Mouse (Mus musculus) thymus, postnatal 4 days (tissue): Measurements from ENCODE around the gene Rnf130.

Source experiments
- DNase-seq: peaks from one replicate; pipeline ENCODE4 v3.0.0; 2021

The Rnf130 gene

DNA sequence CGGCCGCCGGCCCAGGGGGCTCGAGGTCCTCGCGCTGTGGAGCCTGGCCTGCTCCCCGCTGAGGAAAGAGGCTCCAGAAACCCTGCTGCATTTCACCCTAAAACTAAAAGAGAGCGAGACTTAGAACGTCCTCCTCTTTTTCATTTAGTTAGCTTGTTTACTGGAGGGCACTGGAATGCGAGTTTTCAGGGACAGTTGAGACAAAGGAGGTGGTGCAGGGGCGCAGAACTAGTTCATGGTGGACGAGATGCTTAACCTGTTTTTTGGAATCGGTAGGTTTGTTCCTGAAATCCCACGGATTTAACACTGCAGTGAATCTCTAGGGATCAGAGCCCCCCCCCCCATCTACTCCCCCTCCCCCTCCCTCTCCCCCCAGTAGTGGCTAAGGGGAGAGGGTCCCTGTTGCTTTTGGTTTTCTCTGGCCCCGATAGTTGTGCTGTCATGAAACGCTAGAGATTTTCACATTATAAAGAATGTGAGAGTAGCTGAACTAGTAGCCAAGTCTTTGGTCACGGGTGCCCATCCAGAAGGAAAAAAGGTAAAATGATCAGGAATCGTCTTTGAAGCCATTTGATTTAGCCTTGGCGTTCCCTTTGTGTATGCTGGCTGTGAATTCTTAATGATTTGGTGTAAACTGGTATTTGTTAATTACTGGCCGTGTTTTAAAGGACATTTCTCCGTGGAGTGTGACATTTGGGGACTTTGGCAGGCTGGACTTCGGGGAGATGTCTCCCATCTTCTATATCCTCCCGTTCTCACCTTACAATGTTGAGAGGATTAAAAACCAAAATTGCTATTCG lies 775 bp downstream of the Rnf130 start:
- no peak for DNase-seq

GRCm38 (mm10) chr11:50026521-50027090 lies 1.5 kb downstream of the Rnf130 start:
- no peak for DNase-seq

DNA sequence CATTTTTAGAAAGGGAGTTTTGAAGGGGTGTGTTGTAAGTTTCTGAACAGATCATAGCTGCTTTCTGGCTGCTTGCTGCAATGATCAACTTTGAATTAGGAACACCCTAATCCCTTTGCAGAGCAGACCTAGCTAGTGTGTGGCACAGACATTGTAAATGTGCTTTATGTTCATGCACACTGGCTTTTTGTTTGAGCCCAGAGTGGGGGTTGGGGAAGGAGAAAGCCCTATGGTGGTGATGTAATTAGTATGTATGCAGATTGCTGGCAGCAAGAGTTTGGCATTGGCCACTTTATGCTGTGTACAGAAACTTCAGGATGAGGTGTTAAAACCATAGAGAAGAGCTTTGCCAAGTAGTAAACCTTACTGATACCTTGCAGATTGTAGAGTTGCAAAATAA lies 3.3 kb downstream of the Rnf130 start:
- no peak for DNase-seq

- no peak for DNase-seq
Observed at GRCm38 (mm10) chr11:50034155-50034554, 9.0 kb downstream of the Rnf130 start.

- no peak for DNase-seq
Observed at GRCm38 (mm10) chr11:50035726-50036125, 10.6 kb downstream of the Rnf130 start.

DNA sequence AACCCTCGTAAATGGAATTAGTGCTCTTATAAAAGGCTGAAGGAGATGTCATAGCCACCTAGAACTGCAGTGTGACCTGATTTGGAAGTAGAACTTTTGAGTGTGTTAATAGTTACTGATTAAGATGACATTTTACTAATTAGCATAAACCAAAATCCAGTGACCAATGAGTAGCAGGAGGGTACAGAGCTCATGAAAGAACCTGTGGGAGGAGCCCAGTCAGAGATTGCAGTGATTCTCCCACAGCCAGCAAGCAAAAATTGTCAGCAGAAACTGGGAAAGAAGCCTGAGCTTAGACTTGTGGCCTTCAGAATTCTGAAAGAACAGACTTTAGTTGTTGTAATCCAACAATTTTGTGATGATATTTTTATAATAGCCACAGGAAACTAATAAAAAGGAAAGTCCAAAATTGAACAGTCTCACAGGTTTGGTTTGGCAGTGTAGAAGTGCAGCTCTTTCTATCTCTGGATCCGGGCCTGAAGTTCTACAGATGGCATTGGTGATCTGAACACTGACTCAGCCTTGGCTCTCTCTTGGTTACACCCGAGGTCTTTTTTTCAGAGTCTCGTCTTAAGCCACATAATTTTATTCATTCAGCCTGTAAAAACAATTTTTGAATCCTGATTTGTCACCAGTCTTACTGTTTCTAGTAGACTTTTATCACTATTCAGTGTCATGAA lies 11.8 kb downstream of the Rnf130 start:
- no peak for DNase-seq

GRCm38 (mm10) chr11:50038757-50039156 lies 13.6 kb downstream of the Rnf130 start:
- no peak for DNase-seq

DNA sequence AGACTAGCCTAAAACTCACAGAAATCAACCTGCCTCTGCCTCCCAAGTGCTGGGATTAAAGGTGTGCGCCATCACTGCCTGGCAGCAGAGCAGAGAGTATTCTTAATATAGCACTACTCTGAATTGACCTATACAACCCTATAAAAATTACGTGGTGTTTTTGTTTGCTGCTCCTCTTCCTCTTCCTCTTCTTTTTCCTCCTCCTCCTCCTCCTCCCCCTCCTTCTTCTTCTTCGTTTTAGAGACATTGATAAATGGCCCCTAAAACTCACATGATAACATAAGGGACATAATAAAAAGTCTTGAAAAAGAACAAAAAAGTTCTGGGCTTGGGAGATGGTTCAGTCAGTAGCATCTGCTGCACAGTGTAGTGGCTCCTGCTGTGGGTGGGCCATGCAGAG lies 16.0 kb downstream of the Rnf130 start:
- no peak for DNase-seq

DNA sequence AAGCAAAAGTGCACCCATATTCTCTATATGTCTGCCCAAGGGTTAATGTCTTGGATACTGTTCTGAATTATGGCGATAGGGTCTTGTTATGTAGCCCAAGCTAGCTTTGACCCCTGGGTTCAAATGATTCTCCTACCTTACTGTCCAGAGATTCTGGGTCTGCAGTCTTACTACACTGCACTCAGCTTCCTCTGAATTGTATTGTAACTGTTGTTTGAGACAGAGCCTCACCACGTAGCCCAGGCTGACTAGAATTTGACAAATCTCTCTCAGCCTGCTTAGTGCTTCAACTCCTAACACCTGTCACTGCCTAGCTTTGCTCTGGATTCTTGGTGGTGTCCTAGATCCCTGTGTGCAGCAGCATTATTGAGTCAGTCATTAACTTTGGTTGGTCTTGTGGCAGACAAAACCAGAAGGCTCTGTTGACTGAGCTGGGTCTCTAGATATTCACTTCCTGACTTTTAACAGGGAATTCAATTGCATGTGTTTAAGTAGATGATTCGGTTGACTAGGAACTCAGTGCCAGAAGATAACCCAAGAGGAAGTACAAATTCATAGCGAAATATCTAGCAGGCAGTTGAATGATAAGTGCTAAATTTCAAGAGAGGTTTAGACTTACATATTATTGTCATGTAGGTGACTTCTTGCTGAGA lies 17.3 kb downstream of the Rnf130 start:
- no peak for DNase-seq

DNA sequence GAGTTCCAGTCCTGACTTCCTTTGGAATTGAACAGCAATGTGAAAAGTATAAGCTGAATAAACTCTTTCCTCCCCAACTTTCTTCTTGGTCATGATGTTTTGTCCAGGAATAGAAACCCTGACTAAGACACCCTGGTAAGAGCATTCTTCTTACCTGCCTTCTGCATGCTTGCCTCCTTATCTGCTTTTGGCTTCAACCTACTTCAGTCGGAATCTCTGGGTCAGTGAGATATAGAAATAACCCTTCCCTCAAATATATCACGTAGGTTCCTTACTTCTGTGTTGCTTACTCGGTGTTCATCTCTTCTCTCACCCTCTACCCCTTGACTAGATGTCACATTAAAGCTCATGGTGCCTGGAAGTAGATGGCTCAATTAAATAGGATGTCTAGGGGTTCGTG lies 19.3 kb downstream of the Rnf130 start:
- no peak for DNase-seq

DNA sequence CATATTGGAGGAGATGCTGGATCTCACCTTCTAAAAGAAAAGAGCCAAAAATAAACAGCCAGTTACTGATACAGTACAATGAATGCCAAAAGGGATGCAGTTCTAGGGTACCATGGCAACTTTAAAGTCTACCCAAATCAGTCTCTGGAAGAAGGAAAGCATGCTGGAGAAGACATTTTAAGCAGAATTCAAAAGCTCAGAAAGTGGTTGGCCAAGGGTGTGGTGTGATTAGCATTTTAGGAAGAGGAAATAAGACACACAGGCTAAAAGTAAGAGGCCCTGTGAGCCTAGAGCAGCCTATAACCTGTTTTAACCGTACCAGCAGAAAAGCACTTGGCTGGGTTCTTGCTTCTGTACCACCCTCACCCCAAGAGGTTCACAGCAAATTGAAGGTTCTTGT lies 22.5 kb downstream of the Rnf130 start:
- no peak for DNase-seq

DNA sequence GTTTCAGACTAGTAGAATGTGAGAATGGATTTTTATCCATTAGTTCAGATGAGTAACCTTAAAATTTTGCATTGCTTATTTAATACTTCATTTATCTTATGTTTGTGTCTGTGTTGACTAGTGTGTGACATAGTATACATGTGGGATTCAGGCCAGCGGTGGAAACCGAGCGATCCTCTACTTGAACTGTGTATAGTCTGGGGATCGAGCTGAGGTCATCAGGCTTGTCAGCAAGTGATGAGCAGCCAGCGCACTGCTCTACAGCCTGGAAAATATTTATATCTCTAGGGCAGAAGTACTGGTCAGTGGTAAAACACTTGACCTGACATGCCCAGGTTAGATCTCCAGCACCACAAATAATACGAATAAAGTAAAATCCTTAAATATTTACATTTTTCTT lies 23.0 kb downstream of the Rnf130 start:
- DNase-seq: no peak

GRCm38 (mm10) chr11:50050392-50050791 lies 25.2 kb downstream of the Rnf130 start:
- no peak for DNase-seq

DNA sequence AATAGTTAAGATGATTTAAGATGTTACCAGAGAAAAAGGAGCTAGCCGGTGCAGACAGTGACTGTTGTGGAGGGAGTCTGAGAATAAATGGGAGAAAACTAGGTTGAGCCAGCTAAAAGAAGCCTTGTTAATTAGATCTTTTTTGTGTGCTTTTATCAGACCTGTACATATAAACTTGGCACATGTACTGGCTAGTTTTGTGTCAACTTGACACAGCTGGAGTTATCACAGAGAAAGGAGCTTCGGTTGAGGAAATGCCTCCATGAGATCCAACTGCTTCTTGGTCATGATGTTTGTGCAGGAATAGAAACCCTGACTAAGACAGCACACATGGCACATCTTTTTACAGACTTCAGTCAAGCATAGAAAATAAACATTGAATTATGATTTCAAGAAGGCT lies 32.6 kb downstream of the Rnf130 start:
- DNase-seq: no peak

DNA sequence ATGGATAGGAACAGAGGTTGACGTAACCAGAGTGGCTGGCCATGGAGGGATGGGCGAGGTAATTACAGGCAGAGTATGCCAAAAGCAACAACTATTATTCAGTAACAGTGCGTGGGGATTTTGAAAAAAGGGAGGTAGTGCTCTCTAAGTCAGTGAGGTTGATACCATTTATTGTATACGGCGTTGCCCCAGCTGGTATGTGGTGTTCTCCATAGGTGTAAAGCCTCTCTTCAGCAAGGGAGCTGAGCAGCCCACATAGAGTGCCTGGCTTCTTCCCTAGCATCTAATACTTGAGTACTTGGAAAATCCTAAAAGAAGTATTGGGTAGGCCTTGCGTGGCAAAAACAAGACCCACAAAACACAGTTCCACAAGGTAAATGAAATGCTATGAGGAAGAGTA lies 33.1 kb downstream of the Rnf130 start:
- DNase-seq: no peak

- no peak for DNase-seq
Observed at GRCm38 (mm10) chr11:50059045-50059444, 33.9 kb downstream of the Rnf130 start.

DNA sequence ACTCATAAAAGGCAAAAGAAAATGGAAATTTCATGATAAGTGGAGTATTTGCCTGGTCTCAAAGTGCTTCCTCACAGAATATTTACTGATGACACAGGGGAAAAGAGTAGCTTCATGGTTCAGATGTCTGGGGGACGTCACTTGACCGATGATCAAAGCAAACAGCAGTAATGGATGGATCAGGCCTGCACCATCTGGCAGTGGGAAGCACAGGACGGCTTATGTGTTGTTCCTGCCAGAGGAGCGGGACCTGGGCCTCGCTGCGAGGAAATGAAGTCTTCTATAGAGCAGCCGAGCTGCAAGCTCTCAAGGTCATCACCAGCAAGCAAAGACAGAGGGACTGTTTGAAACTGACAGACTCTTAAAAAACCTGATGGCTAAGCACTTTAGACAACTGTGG lies 37.0 kb downstream of the Rnf130 start:
- no peak for DNase-seq

DNA sequence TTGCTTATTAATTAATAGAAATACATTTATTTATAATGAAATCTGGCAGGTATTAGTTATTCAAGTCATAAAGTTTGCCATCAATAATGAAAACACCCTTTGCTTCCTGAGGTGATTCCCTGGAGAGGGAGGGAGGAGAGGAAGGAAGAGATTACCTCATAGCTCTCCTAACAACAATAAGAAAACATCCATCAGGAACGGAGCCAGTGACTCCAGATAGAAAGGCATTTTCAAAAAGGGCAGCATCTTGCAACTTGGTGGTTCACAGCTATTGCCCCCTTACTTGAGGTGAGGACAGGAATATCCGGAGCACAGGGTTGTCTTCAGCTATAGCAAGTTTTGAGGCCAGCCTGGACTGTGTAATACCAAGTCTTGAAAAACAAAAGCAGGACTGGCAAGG lies 40.9 kb downstream of the Rnf130 start:
- DNase-seq: no peak

- DNase-seq: no peak
Observed at GRCm38 (mm10) chr11:50073830-50074229, 48.7 kb downstream of the Rnf130 start.

- DNase-seq: no peak
Observed at GRCm38 (mm10) chr11:50076756-50077155, 51.6 kb downstream of the Rnf130 start.

DNA sequence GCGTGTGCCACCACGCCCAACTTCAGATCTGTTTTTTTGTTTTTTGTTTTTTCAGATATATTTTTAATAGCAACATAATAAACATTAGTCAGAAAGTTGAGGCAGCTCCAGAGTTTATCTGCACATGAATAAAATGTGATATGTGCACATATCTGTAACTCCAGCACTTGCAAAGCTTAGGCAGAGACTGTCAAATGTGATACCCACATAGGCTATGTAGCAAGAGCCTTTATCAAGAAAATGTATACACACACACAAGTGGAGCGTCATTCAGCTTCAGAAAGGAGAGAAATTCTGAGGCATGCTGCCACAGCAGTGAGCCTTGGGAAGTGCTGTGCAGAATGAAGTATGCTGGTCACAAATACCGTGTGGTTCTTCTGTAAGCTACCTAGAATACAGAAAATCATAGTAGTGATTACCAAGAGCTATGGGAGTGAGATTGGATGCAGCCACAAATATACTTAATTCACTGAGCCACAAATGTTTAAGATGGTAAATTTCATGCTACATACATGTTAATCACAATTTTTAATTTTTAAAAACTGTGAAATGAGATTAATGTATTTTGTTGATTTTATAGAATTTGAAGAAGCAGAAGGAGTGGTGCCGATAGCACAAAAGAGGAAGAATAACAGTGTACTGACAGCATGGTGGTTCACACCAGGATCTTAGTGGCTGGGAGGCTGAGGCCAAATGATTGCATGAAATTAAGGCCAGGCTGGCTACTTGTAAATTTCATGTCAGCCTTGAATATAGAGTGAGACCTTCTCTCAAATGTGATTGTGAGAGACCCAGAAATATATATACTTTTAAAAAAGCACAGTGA lies 56.4 kb downstream of the Rnf130 start:
- no peak for DNase-seq

DNA sequence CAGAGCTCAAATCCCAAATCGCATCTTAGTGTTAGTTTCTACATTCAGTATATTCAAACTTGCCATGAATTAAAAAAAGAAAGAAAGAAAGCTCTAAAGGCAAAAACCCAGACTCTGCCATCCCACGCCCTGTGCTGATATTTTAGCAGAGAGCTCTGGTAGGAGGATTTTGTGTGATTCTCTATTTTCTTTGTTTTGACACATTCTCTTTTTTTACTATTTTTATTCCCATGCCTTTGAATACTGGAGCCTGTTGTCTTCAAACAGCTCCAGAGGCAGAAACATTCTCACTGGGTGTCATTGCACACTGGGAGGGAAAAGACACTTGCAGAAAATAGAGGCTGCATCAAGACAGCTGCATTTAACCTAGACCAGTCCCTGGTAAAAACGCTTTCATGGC lies 61.1 kb downstream of the Rnf130 start:
- DNase-seq: no peak

DNA sequence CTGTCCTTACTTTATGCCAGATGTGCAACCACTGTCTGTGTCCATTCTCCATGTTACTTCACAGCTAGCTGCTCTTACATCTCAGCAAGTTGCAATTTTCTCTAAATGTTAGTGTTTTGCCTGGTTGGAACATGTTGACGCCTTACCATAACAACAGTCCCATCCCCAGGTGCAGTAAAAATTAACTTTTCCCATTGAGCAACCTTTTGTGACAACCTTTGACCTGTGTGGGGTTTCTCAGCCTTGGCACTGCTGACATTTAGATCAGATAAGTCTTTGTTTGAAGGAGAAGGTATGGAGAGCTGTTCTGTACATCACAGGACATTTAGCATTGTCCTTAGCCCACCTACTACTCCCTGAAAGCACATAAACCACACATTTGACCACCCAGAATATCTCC lies 64.7 kb downstream of the Rnf130 start:
- no peak for DNase-seq
